Mouse (Mus musculus): ENCODE measurements at regions not wholly inside any gene's neighbourhood (a gene's known extent, or its start where the extent isn't known, plus 50 kb on each side); places are given as distances from the start of the nearest gene placed in this dataset.
A peak's percentile ranks its signal among the peaks of the same experiment; 100 is the strongest.

DNA sequence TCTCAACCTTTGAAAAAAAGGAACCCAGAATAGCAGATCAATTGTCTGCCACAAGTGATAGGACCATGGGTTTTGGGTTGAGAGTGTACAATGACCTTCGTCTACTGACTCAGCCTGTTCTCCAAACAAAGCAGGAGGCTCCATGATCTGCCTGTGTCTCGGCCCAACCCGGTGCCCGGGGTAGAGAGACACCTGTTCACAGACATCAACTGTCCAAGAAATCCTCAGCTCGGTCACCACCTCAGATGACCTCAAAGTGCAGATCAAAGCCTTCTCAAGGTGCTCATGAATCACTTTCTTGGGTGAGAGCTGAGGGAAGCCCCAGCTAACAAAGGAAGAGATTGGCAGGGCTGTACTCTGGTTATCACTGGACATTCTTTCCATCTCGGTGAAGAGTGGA, 108.1 kb upstream of the Ctnnb1 start:
- no peak for DNase-seq

DNA sequence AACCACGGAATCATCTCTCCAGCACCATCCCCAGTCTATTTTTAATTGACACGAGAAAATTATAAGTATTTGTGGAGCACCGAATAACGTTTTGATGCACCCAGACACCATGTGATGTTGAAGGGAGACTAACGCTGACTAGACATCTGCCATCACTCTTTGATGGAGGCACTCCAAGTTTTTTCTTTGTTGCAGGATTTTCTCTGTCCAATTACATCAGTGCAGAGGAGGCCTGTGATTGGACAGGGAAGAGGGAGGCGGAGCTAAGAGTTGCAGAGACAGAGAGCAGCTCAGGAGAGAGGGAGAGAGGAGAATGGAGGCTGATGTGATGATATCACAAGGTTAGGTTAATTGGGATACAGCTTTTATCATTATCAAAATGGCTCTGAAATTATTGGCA, 105.6 kb upstream of the Ctnnb1 start:
- DNase-seq, result no peak

DNA sequence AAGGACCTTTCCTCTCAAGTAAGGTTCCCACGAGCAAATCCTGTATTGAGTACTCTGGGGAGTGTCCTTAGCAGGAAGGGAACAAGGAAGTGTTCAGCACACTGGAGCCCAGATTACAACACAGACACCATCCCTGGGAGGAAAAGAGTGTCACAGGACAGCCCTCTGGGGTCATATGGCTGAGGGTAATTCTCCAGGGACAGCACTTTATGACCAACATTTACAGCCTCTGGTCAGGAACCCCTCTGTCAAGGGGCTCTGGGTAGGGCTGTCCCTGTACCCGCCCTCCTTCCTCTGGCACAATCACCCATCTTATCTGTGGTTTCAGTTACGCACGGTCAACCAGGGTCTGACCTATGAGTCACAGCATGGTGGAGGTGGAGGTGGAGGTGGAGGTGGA, 102.8 kb upstream of the Ctnnb1 start:
- no peak for DNase-seq

DNA sequence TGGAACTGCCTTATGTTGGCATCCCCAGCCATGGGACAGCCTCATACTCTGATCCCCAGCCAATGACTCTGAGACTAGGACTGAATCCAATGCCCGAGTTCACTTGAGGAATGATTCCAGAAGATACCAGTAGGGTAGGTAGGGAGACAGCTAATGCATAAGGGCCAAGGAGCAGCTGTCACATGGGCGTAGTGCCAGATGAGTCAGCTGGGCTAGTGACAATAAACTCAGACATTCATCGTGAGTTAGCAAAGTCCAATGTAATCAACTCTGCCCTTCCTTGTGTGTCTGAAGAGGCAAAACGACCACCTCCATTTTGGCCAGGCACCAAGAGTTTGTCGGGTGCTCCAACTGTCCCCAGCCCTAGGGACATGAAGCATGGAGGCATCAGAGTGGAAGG, 98.5 kb upstream of the Ctnnb1 start:
- peak; percentile 93 to 95 for DNase-seq

DNA sequence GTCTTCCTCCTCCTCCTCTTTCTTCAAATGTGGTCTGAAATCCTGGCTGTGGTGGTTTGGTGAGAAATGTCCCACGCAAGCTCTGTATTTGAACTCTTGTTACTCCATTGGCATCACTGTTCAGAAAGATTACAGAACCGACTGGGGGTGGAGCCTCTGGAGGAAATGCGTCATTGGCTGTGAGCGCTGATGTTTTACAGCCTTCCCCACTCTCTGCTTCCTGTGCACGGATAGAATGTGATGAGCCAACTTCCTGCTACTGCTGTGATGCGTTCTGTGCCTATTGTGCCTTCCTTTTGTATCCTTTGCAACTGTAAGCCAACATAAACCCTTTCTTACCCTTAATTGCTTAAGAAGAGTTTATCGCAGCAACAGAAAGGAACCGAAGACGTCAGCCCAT, 94.8 kb upstream of the Ctnnb1 start:
- no peak for DNase-seq

DNA sequence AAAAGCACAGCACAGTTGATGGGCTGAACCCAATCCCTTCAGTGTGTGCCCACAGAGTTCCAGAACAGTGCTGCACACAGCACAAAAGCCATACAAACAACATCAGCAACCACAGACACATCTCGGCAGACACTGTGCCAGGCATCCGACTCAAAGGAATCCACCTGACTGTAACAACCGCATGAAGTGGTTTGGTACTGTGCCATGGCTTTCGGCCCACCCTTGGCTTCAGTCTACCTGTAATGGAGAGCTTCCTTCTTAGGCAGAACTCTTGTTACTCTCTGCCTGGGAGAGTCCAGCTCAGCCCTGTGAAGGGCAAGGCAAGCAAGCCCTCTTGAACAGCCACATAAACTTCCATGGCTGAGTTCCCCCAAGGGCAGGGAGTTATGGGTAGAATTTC, 93.4 kb upstream of the Ctnnb1 start:
- peak in 1 of 2 experiments; percentile 23 for DNase-seq

DNA sequence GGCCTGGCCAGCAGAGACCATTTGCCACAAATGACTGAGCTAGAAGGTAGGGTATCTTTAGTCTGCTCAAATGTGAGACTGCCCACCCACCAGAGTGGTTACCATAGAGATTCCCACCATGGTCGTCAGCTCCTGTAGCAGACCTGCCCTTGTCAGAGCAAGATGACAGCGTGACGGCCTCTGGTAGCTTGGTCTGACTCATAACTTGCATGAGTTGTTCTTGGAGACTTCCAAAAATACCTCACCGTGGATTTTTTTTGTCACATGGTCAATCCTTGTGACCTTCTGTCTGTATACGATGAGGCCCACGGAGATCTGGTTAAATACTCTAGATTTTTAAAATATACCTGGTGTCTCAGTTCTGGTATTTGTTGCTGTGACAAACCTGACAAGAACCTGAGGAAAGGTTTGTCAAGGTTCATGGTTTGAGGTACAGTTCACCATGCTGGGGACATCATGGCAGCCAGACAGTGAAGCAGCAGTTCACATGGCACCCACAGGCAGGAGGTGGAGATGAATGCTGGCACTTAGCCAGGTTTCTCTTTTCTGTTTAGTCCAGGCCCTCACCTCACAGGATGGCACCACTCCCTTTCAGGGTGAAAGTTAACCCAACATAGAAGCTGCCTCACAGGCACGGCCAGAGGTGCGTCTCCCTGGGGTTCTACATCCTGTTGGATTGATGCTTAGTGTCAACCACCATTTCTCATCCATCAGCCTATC, 91.4 kb upstream of the Ctnnb1 start:
- DNase-seq, result peak in 1 of 2 experiments; percentile 43

DNA sequence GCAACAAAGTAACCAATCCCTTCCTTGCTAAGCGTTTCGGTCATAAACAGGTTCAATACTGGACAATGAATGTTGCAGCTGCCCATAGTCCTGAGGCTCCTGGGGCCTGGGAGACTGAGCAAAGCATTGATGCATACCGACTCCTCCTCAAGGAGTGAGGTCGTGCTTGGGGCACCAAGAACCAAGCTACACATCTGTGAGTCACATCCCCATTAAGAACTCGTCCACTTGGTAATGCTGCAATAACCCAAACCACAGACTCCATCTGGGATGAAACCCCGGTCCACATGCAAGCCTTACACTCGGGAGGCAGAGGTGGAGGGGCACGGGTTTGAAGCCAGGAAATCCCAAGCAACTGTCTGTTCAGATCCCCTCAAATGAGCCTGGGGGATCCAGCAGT, 85.3 kb upstream of the Ctnnb1 start:
- no peak for DNase-seq

DNA sequence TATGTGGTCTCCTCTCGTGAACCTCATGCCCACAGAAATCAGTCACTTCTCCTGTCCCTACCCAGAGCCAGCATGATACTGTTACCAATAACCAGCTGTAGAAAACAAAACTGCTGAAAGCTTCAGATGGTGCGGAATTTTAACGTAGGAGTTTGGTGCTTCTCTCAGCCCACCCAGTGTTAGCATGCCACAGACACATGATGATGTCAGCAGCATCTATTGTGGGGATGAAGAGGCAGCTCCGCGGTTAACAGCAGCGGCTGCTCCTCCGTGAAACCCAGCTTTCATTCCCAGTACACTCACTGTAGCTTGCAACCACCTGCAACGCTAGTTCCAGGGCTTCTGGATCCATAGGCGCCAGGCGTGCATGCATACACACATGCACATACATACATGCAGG, 83.5 kb upstream of the Ctnnb1 start:
- no peak for DNase-seq

DNA sequence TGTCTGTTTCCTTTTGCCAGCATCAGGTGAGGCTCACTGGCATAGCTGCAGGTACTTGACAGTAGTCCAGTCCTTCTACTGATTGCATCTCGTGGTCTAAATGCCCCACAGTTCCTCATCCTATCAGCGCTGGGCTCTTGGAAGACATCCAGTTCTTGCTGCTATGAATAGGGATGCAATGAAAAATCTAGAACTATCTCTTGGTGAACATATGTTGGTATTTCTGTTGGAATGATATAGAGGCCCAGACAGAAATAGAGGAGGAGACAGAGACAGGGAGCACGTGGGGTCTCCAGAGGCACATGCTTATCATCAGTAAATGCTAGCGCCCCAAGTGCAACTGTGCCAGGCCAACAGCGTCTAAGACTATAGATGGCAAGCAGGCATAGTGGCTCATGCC, 81.4 kb upstream of the Ctnnb1 start:
- peak; percentile 36 to 61 for DNase-seq

DNA sequence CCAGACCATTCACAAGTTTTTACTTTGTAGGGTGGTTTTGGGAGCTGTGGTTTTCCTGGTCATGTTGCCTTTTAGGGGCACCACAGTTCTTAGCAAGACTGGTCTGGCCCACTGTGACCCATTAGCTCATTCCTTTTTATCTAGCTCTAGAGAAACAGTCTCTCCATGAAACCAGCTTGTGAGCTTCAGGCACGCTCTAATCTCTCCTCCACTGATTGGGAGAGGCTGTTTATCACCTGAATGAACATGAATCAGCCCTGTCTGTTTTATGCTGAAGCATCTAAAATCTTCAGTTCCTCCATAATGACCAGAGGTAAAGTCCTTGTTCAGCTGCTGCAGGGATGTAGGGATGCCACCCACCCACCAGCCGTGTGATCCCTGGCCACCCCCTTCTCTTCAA, 80.1 kb upstream of the Ctnnb1 start:
- DNase-seq, result no peak

DNA sequence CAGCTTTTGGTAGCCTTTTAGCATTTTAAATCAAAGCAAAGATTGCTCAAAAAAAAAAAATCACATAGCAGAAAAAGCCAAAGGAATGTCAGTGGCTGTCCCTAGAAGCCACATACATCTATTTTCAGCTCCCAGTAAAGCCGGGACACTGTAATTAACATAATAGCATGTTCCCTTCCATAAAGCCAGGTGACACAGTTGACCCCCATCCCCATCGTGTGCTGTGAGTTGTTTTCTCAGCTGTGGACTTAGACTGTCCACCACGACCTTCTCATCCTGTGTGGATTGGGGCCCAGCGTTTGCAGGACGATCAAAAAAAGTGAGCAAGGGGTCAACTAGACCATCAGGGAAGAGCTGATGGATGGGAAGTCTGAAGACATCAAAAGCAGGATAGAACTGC, 78.9 kb upstream of the Ctnnb1 start:
- no peak for DNase-seq

DNA sequence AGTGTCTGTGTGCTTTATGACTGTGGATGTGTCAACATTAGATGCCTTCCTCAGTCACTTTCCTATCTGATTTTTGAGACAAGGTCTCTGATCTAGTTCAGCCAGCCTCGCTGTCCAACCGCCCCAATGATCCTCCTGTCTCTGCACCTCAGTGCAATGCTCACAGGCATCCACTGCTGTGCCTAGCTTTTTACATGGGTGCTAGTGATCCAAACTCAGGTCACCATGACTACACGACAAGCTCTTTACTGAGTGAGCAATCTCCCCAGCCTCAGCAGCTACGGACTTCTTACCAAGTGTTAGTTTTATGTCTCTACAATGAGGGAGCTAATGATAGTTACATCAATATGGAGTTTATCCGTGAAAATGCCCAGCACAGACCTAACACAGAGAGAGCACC, 77.1 kb upstream of the Ctnnb1 start:
- DNase-seq, result no peak

DNA sequence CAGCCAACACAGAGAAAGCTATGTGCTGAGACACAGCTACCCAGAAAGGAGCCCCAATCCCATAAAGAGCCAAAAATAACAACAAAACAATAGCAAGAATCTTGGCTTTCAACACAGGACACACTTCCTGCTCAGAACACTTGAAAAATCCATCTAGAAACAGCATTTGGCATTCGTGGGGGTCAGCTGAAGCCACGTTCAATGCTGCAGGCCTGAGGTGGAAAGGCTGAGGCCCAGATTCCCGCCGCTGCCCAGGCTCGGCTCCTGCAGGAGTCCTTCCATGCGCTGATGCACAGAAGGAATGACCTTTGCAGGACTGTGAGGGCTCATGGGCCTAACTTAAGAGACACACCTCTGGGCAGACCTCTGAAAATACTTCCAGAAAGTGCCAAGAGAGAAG, 76.4 kb upstream of the Ctnnb1 start:
- DNase-seq, result no peak

DNA sequence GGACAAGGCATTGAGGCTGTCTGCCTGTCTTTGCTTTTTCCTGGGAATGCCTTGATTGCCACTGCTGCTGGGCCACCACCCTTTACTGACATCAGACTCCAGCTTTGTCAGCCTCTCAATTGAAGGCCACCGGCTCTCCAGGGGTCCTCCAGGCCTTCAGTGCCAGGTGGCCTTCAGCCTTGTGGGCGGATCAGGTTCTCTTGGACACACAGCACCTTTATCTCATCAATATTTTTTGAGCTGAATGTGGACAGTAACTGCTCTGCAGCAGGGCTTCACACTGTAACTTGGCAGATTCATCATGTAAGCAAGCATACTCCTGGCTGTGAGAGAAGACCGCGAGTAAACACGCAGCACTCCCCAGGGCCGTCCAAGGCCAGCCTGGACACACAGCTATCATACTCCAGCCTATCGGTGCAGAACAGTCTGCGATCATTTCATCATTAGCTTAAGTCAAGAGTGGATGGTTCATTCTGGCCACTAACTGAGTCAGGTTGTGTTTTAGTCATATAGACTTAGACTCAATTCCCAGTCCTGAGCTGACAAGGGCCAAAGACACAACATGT, 75.9 kb upstream of the Ctnnb1 start:
- no peak for DNase-seq

DNA sequence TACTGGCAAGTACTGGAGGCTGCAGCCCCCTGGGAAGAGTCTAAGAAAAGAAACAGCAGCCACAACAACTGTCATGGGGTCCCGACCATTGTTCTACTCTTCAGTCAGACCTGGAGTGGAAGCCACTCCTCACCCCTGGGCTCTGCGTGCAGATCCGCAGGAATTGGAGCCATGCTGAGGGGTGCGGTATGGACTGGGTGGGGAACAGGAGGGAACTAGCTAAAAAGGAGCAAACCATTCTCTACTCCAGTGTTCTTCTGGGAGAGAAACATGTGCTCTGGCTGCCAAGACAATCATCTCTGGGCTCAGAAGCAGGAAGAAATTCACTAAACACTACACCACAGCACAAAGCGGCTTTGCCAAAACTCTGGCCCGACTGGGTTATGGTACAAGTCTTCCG, 74.7 kb upstream of the Ctnnb1 start:
- no peak for DNase-seq

DNA sequence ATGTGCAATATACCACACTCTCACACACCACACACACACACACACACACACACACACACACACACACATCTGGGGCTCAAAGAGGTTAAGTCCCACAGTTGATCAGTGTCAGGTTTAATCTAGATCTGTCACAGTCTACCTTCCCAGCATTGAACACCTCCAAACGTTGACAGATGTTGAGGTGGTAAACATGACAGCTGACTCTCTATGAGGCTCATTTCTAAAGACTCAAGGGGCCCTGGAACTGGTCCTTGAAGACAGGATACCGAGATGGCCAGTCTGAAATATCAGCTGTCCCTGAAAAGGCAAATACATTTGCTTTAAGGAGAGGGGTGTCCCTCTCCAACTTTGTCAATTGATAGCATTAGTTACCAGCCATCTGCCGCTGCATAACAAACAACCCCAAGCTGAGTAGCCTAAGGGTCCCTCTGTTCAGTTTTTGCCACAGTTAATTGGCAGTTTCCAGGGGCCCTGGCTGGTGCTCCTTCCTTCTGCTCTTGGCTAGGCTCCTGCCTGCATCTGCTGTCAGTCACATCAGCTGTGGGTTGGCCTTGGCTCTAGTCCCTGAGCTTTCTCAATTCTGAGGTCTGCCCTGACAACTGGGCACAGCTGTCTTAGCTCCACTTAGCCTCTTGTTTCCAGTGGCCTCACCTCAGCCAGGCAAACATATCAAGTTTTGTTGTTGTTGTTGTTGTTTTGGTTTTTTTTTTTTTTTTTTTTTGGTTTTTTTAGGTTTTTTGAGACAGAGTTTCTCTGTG, 73.5 kb upstream of the Ctnnb1 start:
- DNase-seq, result no peak

DNA sequence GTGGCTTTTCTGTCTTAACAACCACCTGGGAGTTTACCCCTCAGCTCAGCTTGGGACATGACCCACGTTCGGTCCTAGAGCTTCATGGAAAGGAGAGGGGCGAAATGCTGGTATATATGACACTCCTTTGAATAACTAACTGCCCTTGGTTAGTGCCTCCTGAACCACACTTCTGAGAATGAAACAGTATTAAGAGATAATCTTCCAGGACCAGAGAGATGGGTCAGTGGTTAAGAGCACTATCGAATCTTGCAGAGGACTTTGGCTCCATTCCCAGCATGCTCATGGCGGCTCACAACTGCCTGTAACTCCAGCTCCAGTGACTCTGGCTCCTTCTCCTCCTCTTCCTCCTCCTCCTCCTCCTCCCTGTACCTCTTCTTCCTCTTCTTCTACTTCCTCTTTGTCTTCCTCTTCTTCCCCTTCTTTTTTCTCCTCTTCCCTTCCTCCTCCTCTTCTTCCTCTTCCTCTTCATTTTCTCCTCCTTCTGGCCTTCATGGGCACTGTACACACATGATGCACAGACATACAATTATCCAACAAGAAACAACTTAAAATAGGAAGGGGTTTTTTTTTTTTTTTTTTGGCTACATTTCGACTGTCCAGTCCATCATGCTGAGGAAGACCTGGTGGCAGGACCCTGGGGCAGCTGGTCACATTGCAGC, 71.0 kb upstream of the Ctnnb1 start:
- DNase-seq, result no peak

DNA sequence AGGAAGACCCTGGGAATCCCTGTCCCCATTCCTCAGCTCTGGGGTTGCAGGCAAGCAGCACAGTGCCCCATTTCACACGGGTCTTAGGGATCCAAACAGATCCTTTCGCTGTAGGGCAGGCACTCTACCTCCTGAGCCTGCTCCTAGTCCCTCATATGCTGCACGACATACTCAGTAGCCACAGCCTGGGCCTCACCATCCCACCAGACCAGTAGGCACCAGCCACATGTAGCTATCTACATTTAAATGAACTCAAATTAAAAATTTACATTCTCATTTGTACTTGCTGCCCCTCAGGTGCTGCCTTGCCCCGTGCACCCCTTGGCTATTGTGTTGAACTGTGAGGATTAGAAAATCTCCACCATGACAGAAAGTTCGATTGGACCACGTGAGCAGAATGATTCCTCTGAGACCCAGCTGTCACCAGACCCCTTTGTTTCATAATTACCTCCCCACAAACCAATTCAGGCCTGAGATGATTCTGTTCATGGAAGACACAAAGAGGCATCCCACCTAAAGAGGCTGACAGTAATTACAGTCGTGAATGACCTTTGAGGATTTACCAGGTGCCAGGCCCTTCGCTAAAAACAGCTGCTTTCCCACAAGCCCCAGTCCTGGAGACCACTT, 67.9 kb upstream of the Ctnnb1 start:
- DNase-seq, result no peak

DNA sequence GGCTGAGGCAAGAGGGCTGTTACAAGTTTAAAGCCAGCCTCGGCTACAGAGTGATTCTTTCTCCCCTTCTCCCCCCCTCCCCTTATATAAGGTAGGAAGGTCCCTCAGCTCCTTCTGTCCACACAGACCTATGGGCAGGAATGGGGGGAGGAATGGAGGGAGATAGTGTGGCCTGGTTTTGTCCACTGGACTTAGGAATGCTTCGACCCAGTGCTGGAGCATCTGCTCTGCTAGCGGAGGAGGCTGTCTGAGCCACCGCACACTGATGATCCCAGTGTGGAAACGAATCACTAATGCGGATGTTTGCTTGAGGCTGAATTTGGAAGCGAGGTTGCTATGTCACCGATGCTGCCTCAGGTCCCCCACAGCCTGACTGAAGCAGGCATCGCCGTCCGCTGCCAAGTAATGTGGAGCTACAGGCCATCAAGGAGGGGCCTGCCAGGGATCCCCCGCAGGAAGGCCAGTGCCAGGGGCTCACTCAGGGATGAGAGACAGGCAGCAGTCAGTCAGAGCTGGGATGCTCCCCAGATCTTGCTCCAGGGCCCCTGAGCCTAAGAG, 67.1 kb upstream of the Ctnnb1 start:
- no peak for DNase-seq

DNA sequence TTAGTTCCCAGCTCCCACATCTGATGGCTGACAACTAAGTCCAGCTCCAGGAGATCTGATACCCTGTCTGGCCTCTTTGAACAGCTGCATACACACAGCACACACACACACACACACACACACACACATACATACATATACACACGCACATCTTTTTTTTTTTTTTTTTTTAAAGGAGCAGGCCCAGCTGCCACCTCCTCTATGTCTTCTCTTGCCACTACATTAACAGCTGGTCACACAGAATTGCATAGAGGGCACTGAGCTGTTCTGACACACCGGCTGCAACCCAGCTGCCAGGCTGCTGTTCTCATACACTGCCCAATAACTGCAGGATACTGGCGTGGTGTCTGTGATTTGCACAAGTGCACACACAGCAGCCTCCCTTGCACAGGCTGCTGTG, 64.6 kb upstream of the Ctnnb1 start:
- DNase-seq, result no peak

DNA sequence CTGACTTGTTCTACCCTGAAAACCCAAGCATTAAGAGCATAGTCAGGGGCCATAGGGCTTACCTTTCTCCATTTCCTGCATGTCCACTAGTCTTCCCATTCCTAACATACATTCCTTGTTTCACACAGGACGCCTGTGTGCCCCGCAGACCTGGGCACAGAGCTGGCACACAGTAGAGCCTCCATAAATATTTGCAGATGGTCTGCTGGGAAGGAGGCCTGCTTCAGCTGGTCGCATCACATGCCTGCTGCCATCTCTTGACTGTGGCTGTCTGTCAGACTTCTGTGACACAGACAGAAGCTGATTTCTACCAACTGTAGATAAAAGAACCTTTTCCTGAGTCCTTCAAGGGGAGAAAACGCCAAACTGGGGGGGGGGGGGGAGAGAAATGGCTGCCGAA, 62.8 kb upstream of the Ctnnb1 start:
- peak; percentile 64 to 70 for DNase-seq

DNA sequence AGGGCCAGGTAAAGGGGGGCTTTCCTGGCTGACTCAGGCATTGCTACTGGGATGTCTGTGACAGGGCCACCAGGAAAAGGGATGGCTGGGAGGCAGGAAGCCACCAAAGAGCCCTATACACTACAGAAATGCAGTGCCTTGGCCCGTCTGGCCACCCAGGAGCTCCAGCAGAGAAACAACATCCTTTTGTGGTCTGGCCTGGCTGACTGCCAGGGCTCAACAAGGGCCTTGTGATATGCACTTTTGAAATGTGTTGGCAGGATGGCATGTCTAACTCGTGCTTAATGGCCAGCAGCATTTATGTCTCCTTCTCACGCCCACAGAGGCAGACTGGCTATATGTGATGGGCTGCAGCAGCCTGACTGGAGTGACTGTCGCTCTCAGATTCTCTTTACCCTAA, 62.3 kb upstream of the Ctnnb1 start:
- DNase-seq, result peak; percentile 34 to 53
